Mouse (Mus musculus): ENCODE measurements around the gene Hsd17b10. TPM values are rescaled to one million over a fixed set of nuclear protein-coding genes. Genes with fewer than 3 reads are reported as not detected.

The Hsd17b10 gene
- polyA plus RNA-seq, 1 experiment, result 119 TPM

GRCm38 (mm10) chrX:152047230-152047629, 45.6 kb downstream of the Hsd17b10 start:
- Histone ChIP-seq H3K79me3 (ENCODE audit: low read depth) (no peaks in the 10 kb centered on the region), H3K36me3 (ENCODE audit: control insufficient read depth, insufficient read depth) (peaks cover 33% of the 10 kb centered on the region), H3K27me3 (ENCODE audit: control insufficient read depth, insufficient read depth, insufficient read length) (no peaks in the 10 kb centered on the region), H3K4me3 (ENCODE audit: insufficient read depth, poor library complexity, severe bottlenecking) (no peak overlapping the region), H3ac (ENCODE audit: control insufficient read depth, insufficient read length, low read depth) (no peak overlapping the region), H3K79me2 (ENCODE audit: control insufficient read depth, insufficient read depth) (no peaks in the 10 kb centered on the region)
- TF ChIP-seq FOSL1 (IDR thresholded peaks at IDR 0.05; ENCODE audit: insufficient read depth, low read length, poor library complexity, severe bottlenecking) (no peak), MAX (IDR thresholded peaks at IDR 0.05) (no peak), USF1 (IDR thresholded peaks at IDR 0.05; ENCODE audit: low read depth) (no peak), CTCF (IDR thresholded peaks at IDR 0.05; ENCODE audit: control insufficient read depth, insufficient read depth, insufficient read length) (no peak), CEBPB (IDR thresholded peaks at IDR 0.05; ENCODE audit: low read depth) (no peak), MYOD1 (IDR thresholded peaks at IDR 0.05; ENCODE audit: control insufficient read depth, insufficient read length, low read depth) (no peak), MYOG (IDR thresholded peaks at IDR 0.05; ENCODE audit: control insufficient read depth, extremely low read depth, insufficient read length) (no peak)

- peaks cover 22% of the 10 kb centered on the region for H3K36me3 ChIP-seq (ENCODE audit: control insufficient read depth, insufficient read depth)
- no peaks in the 10 kb centered on the region for H3K27me3 ChIP-seq (ENCODE audit: control insufficient read depth, insufficient read depth, insufficient read length)
- TF ChIP-seq USF1 (IDR thresholded peaks at IDR 0.05; ENCODE audit: low read depth) (no peak), CEBPB (IDR thresholded peaks at IDR 0.05; ENCODE audit: low read depth) (no peak), MYOG (IDR thresholded peaks at IDR 0.05; ENCODE audit: control insufficient read depth, extremely low read depth, insufficient read length) (no peak), CTCF (IDR thresholded peaks at IDR 0.05; ENCODE audit: control insufficient read depth, insufficient read depth, insufficient read length) (no peak), FOSL1 (IDR thresholded peaks at IDR 0.05; ENCODE audit: insufficient read depth, low read length, poor library complexity, severe bottlenecking) (no peak)
- H3ac ChIP-seq (ENCODE audit: control insufficient read depth, insufficient read length, low read depth), result no peak overlapping the region
- no peak overlapping the region for H3K4me3 ChIP-seq (ENCODE audit: insufficient read depth, poor library complexity, severe bottlenecking)
- no peaks in the 10 kb centered on the region for H3K79me3 ChIP-seq (ENCODE audit: low read depth)
- no peaks in the 10 kb centered on the region for H3K79me2 ChIP-seq (ENCODE audit: control insufficient read depth, insufficient read depth)
These were observed 50.9 kb downstream of the Hsd17b10 start for GRCm38 (mm10) chrX:152052546-152052945.

Other genes starting within 250 kb of the Hsd17b10 start
- 40.8 TPM for gene Huwe1, start 201.0 kb upstream of the Hsd17b10 start, polyA plus RNA-seq (2012; fragmentation: generic; extraction: Trizol)
- 0.71 TPM for gene Ribc1, start 14.4 kb downstream of the Hsd17b10 start, polyA plus RNA-seq (2012; fragmentation: generic; extraction: Trizol)
- 23.0 TPM for gene Smc1a, start 14.6 kb downstream of the Hsd17b10 start, polyA plus RNA-seq (2012; fragmentation: generic; extraction: Trizol)
- 6.9 TPM for gene Iqsec2, start 142.4 kb downstream of the Hsd17b10 start, polyA plus RNA-seq (2012; fragmentation: generic; extraction: Trizol)
- gene Kdm5c, start 231.2 kb downstream of the Hsd17b10 start, polyA plus RNA-seq (2012; fragmentation: generic; extraction: Trizol), result 35.7 TPM